Mouse (Mus musculus) ES-E14 (cell line): ENCODE measurements at regions not wholly inside any gene's neighbourhood (a gene's known extent, or its start where the extent isn't known, plus 50 kb on each side); places are given as distances from the start of the nearest gene placed in this dataset.
"Not testable (repeated sequence)": the region's sequence is repeated elsewhere in the genome, so short reads cannot be mapped to it uniquely, and the experiment has no call there.

ENCODE experiments used
- DNase-seq: peaks from one replicate; pipeline ENCODE4 v3.0.0-alpha.2; 2013; ENCODE audit warnings: low read depth, low spot score
- H3K27ac ChIP-seq: 2 replicates; pipeline ENCODE4 v1.5.1; 2012; ENCODE audit warnings: low read depth, mild to moderate bottlenecking, low read length, moderate library complexity, mixed read lengths; ENCODE audit not compliant: poor library complexity, insufficient read depth, severe bottlenecking
- H3K36me3 ChIP-seq: 2 replicates; pipeline ENCODE4 v1.6.1; 2012; ENCODE audit warnings: mild to moderate bottlenecking, low read length, moderate library complexity, mixed read lengths; ENCODE audit not compliant: control insufficient read depth, poor library complexity, insufficient read depth, severe bottlenecking
- H3K4me1 ChIP-seq, 2 experiments: fragments of 150-350 bp in 1 of 2; sonication (generic) in 1 of 2; 2 replicates each; pipeline ENCODE4 v1.6.1; 2012; ENCODE audit warnings: low read length in 2 of 2, mild to moderate bottlenecking in 1 of 2, mixed read lengths in 1 of 2; ENCODE audit not compliant: control insufficient read depth in 2 of 2, insufficient read depth in 2 of 2, poor library complexity in 1 of 2
- H3K4me3 ChIP-seq, 2 experiments: fragments of 150-350 bp in 1 of 2; sonication (generic) in 1 of 2; 2 replicates each; pipeline ENCODE4 v1.5.1; 2012; ENCODE audit warnings: low read length in 2 of 2, low read depth in 1 of 2, mild to moderate bottlenecking in 1 of 2, mixed read lengths in 1 of 2; ENCODE audit not compliant: insufficient read depth in 1 of 2, poor library complexity in 1 of 2, severe bottlenecking in 1 of 2
- H3K9ac ChIP-seq: 2 replicates; pipeline ENCODE4 v1.6.1; 2012; ENCODE audit warnings: low read depth, mild to moderate bottlenecking, low read length, mixed read lengths; ENCODE audit not compliant: poor library complexity, insufficient read depth, severe bottlenecking
- H3K9me3 ChIP-seq: fragments of 150-350 bp; sonication (generic); 2 replicates; pipeline ENCODE4 v1.6.1; 2012; ENCODE audit warnings: low read depth, mild to moderate bottlenecking, low read length; ENCODE audit not compliant: control insufficient read depth, insufficient read depth
- CHD2 ChIP-seq: IDR thresholded peaks from 2 replicates; pipeline ENCODE4 v1.6.1; 2014; ENCODE audit warnings: mild to moderate bottlenecking, low read depth, low read length, inconsistent platforms
- HCFC1 ChIP-seq: IDR thresholded peaks from 2 replicates; pipeline ENCODE4 v1.6.1; 2012; ENCODE audit warnings: low read length, inconsistent platforms, borderline replicate concordance; ENCODE audit not compliant: insufficient read depth
- MAFK ChIP-seq: IDR thresholded peaks from 2 replicates; pipeline ENCODE4 v1.6.1; 2014; ENCODE audit warnings: mild to moderate bottlenecking, low read depth, low read length, inconsistent platforms; ENCODE audit not compliant: insufficient read depth
- ZC3H11A ChIP-seq: IDR thresholded peaks from 2 replicates; pipeline ENCODE4 v1.6.1; 2012; ENCODE audit warnings: low read depth, mild to moderate bottlenecking, inconsistent platforms, low read length, borderline replicate concordance
- ZNF384 ChIP-seq: IDR thresholded peaks from 2 replicates; pipeline ENCODE4 v1.6.1; 2012; ENCODE audit warnings: low read depth, low read length, inconsistent platforms
- in situ Hi-C, 2 experiments: fragments of 600-800 bp; cut with MboI; formaldehyde crosslinking; loops; one replicate each; pipeline ENCODE4 v1.15.1; 2025; ENCODE audit warnings: low sequenced_read_pairs in 2 of 2, inconsistent platforms in 1 of 2; ENCODE audit not compliant: unreplicated experiment in 2 of 2

GRCm38 (mm10) chr6:48198806-48199205 lies 112.4 kb upstream of the Zfp746 start:
- H3K27ac ChIP-seq: no peak overlapping the region
- H3K9ac ChIP-seq: no peak overlapping the region
- no peaks in the 10 kb centered on the region for H3K36me3 ChIP-seq
- DNase-seq: no peak
- H3K9me3 ChIP-seq: no peaks in the 10 kb centered on the region
- in situ Hi-C loops: no loop called here
- TF ChIP-seq ZC3H11A (no peak), CHD2 (no peak), ZNF384 (no peak), MAFK (no peak), HCFC1 (no peak)
- H3K4me3 ChIP-seq: no peak overlapping the region
- H3K4me1 ChIP-seq: no peaks in the 10 kb centered on the region

GRCm38 (mm10) chr6:48197696-48198378 lies 111.4 kb upstream of the Zfp746 start:
- Histone ChIP-seq H3K4me1 (no peaks in the 10 kb centered on the region), H3K4me3 (no peak overlapping the region), H3K27ac (no peak overlapping the region), H3K9me3 (no peaks in the 10 kb centered on the region), H3K9ac (no peak overlapping the region), H3K36me3 (no peaks in the 10 kb centered on the region)
- no peak for DNase-seq
- in situ Hi-C loops: no loop called here
- no peak for TF ChIP-seq ZC3H11A
- no peak for TF ChIP-seq CHD2
- TF ChIP-seq MAFK: no peak
- no peak for TF ChIP-seq ZNF384
- TF ChIP-seq HCFC1: no peak

- H3K27ac ChIP-seq, H3K4me3 ChIP-seq, H3K36me3 ChIP-seq, in situ Hi-C loops, H3K9me3 ChIP-seq, H3K4me1 ChIP-seq, DNase-seq, H3K9ac ChIP-seq: not testable (repeated sequence)
These were observed 102.0 kb upstream of the Zfp746 start for GRCm38 (mm10) chr6:48188363-48188762.

GRCm38 (mm10) chr6:48185311-48185710 lies 98.9 kb upstream of the Zfp746 start:
- Histone ChIP-seq H3K4me1 (no peaks in the 10 kb centered on the region), H3K27ac (no peak overlapping the region), H3K9ac (no peak overlapping the region), H3K36me3 (no peaks in the 10 kb centered on the region), H3K4me3 (no peak overlapping the region), H3K9me3 (no peaks in the 10 kb centered on the region)
- DNase-seq: no peak
- TF ChIP-seq ZC3H11A: no peak
- TF ChIP-seq ZNF384: peak; percentile 82
- TF ChIP-seq MAFK: no peak
- TF ChIP-seq CHD2: no peak
- no peak for TF ChIP-seq HCFC1
- in situ Hi-C loops: no loop called here

DNA sequence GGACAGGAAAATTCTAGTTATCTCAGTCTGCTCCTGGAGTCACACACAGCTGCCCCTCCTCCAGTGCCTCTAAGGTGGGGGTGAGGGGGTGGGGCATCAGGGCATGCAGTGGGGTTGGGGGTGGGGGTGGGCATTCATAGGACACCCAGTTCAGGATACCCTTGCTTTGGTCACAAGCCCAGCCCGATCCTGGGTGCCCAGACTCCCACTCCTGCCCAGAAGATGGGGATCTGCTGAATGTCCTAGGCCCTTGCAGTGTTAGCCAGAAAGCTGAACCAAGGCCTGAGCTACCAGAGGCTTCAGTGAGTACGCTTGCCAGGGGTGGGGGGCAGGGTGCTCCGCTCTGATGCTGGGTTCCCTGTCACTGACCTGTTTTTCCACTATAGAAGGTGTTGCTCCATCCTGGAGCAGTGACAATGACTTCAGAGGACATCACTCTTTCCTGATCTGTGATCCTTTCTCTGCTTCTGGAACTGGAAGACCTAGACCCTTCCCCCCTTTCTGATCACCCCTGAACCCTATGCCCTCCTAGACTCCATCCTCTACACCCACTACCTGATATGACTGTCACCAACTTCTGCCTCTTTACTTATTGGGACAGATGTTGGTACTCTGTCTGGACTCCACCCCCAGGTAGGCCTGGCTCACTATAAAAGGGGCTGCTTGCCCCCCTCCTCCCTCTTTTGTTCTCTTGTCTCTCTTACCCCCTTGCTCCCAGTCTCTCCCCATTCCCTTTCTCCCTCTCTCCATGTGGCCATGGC lies 92.1 kb upstream of the Zfp746 start:
- H3K4me1 ChIP-seq: peaks cover 0 to 4% of the 10 kb centered on the region in 2 experiments; a peak in 2 of 4 replicates
- H3K9ac ChIP-seq: no peak overlapping the region
- no peaks in the 10 kb centered on the region for H3K9me3 ChIP-seq
- in situ Hi-C loops: no loop called here
- no peak for DNase-seq
- H3K27ac ChIP-seq: no peak overlapping the region
- no peak overlapping the region for H3K4me3 ChIP-seq
- H3K36me3 ChIP-seq: no peaks in the 10 kb centered on the region
- no peak for TF ChIP-seq CHD2
- TF ChIP-seq HCFC1: no peak
- no peak for TF ChIP-seq MAFK
- TF ChIP-seq ZNF384: no peak
